Mouse (Mus musculus): Measurements from ENCODE around the gene Zbtb20. TPM values are rescaled to one million over a fixed set of nuclear protein-coding genes. Genes with fewer than 3 reads are reported as not detected.

Gene Zbtb20
- polyA plus RNA-seq, 1 experiment = 11.2 TPM

- H3K4me1 ChIP-seq (ENCODE audit: control insufficient read depth, insufficient read depth, low read length) = no peaks in the 10 kb centered on the region
- H3K4me3 ChIP-seq (replicated peaks; ENCODE audit: control insufficient read depth, low read depth, low read length) = no peak overlapping the region
- 78% methylated on average over 10 of the region's 10 CpGs for WGBS
- H3K27ac ChIP-seq (ENCODE audit: control insufficient read depth, insufficient read depth, low read depth, low read length, poor library complexity) = no peak overlapping the region
- no peak for TF ChIP-seq POLR2A (IDR thresholded peaks at IDR 0.05; ENCODE audit: borderline replicate concordance, control insufficient read depth, low read depth, low read length)
- no peak for TF ChIP-seq CTCF (IDR thresholded peaks at IDR 0.05; ENCODE audit: control insufficient read depth, insufficient read depth, low read length)
These were observed 786.7 kb downstream of the Zbtb20 start for GRCm38 (mm10) chr16:43662124-43663004.

- Histone ChIP-seq H3K4me3 (replicated peaks; ENCODE audit: control insufficient read depth, low read depth, low read length) (no peak within 1 kb of the TSS), H3K4me1 (ENCODE audit: control insufficient read depth, insufficient read depth, low read length) (no peaks in the 10 kb centered on the region), H3K27ac (ENCODE audit: control insufficient read depth, insufficient read depth, low read depth, low read length, poor library complexity) (peak within 1 kb of the TSS; percentile 24; the same call in 1 of the 2 replicates)
- TF ChIP-seq POLR2A (IDR thresholded peaks at IDR 0.05; ENCODE audit: borderline replicate concordance, control insufficient read depth, low read depth, low read length) = no peak
- no peak for TF ChIP-seq CTCF (IDR thresholded peaks at IDR 0.05; ENCODE audit: control insufficient read depth, insufficient read depth, low read length)
- WGBS = 60% methylated on average over 7 of the region's 7 CpGs
These were observed 788.4 kb downstream of the Zbtb20 start, which contains the start of gene Tigit for GRCm38 (mm10) chr16:43663978-43664579. Gene Tigit (minus strand): TSS chr16:43664146.

GRCm38 (mm10) chr16:43664861-43665260, 789.2 kb downstream of the Zbtb20 start:
- Histone ChIP-seq H3K27ac (ENCODE audit: control insufficient read depth, insufficient read depth, low read depth, low read length, poor library complexity) (no peak overlapping the region), H3K4me1 (ENCODE audit: control insufficient read depth, insufficient read depth, low read length) (no peaks in the 10 kb centered on the region), H3K4me3 (replicated peaks; ENCODE audit: control insufficient read depth, low read depth, low read length) (no peak overlapping the region)
- TF ChIP-seq CTCF (IDR thresholded peaks at IDR 0.05; ENCODE audit: control insufficient read depth, insufficient read depth, low read length) = no peak

GRCm38 (mm10) chr16:43668294-43668693, 792.6 kb downstream of the Zbtb20 start:
- Histone ChIP-seq H3K4me3 (replicated peaks; ENCODE audit: control insufficient read depth, low read depth, low read length) (no peak overlapping the region), H3K27ac (ENCODE audit: control insufficient read depth, insufficient read depth, low read depth, low read length, poor library complexity) (no peak overlapping the region), H3K4me1 (ENCODE audit: control insufficient read depth, insufficient read depth, low read length) (no peaks in the 10 kb centered on the region)
- TF ChIP-seq CTCF (IDR thresholded peaks at IDR 0.05; ENCODE audit: control insufficient read depth, insufficient read depth, low read length) (no peak), POLR2A (IDR thresholded peaks at IDR 0.05; ENCODE audit: borderline replicate concordance, control insufficient read depth, low read depth, low read length) (no peak)
- 81% methylated on average over 3 of the region's 3 CpGs for WGBS

GRCm38 (mm10) chr16:43671972-43672371, 796.3 kb downstream of the Zbtb20 start:
- TF ChIP-seq POLR2A (IDR thresholded peaks at IDR 0.05; ENCODE audit: borderline replicate concordance, control insufficient read depth, low read depth, low read length) (no peak), CTCF (IDR thresholded peaks at IDR 0.05; ENCODE audit: control insufficient read depth, insufficient read depth, low read length) (no peak)
- no peak overlapping the region for H3K27ac ChIP-seq (ENCODE audit: control insufficient read depth, insufficient read depth, low read depth, low read length, poor library complexity)
- H3K4me1 ChIP-seq (ENCODE audit: control insufficient read depth, insufficient read depth, low read length) = no peaks in the 10 kb centered on the region
- H3K4me3 ChIP-seq (replicated peaks; ENCODE audit: control insufficient read depth, low read depth, low read length) = no peak overlapping the region
- WGBS = 70% methylated on average over 1 of the region's 1 CpGs

- no peaks in the 10 kb centered on the region for H3K4me1 ChIP-seq (ENCODE audit: control insufficient read depth, insufficient read depth, low read length)
- H3K27ac ChIP-seq (ENCODE audit: control insufficient read depth, insufficient read depth, low read depth, low read length, poor library complexity) = no peak overlapping the region
- TF ChIP-seq CTCF (IDR thresholded peaks at IDR 0.05; ENCODE audit: control insufficient read depth, insufficient read depth, low read length) (no peak), POLR2A (IDR thresholded peaks at IDR 0.05; ENCODE audit: borderline replicate concordance, control insufficient read depth, low read depth, low read length) (no peak)
- no peak overlapping the region for H3K4me3 ChIP-seq (replicated peaks; ENCODE audit: control insufficient read depth, low read depth, low read length)
These were observed 797.0 kb downstream of the Zbtb20 start for GRCm38 (mm10) chr16:43672697-43673096.

- 68% methylated on average over 3 of the region's 3 CpGs for WGBS
- Histone ChIP-seq H3K27ac (ENCODE audit: control insufficient read depth, insufficient read depth, low read depth, low read length, poor library complexity) (no peak overlapping the region), H3K4me3 (replicated peaks; ENCODE audit: control insufficient read depth, low read depth, low read length) (no peak overlapping the region), H3K4me1 (ENCODE audit: control insufficient read depth, insufficient read depth, low read length) (no peaks in the 10 kb centered on the region)
- TF ChIP-seq POLR2A (IDR thresholded peaks at IDR 0.05; ENCODE audit: borderline replicate concordance, control insufficient read depth, low read depth, low read length) = no peak
- no peak for TF ChIP-seq CTCF (IDR thresholded peaks at IDR 0.05; ENCODE audit: control insufficient read depth, insufficient read depth, low read length)
These were observed 798.7 kb downstream of the Zbtb20 start for GRCm38 (mm10) chr16:43674400-43674799.

- no peak overlapping the region for H3K4me3 ChIP-seq (replicated peaks; ENCODE audit: control insufficient read depth, low read depth, low read length)
These were observed 812.3 kb downstream of the Zbtb20 start for GRCm38 (mm10) chr16:43687968-43688367.

More at GRCm38 (mm10) chr16:43687968-43688367, 812.3 kb downstream of the Zbtb20 start:
- TF ChIP-seq CTCF (IDR thresholded peaks at IDR 0.05; ENCODE audit: control insufficient read depth, insufficient read depth, low read length) (no peak), POLR2A (IDR thresholded peaks at IDR 0.05; ENCODE audit: borderline replicate concordance, control insufficient read depth, low read depth, low read length) (no peak)
- WGBS = 74% methylated on average over 2 of the region's 2 CpGs
- Histone ChIP-seq H3K27ac (ENCODE audit: control insufficient read depth, insufficient read depth, low read depth, low read length, poor library complexity) (no peak overlapping the region), H3K4me1 (ENCODE audit: control insufficient read depth, insufficient read depth, low read length) (no peaks in the 10 kb centered on the region; the same call in 1 of the 2 replicates)

Measured in bone marrow, adult 2 months (tissue).